Mouse (Mus musculus) stomach, postnatal 0 days (tissue): ENCODE data around the gene Atg2b.

Source experiments
- CTCF ChIP-seq: IDR thresholded peaks from 2 replicates; pipeline ENCODE4 v1.5.1; 2016; ENCODE audit warnings: antibody characterized with exemption, low read depth, mild to moderate bottlenecking, moderate library complexity
- EP300 ChIP-seq: optimal IDR thresholded peaks from 2 replicates; pipeline ENCODE3; 2016; ENCODE audit warnings: antibody characterized with exemption

- TF ChIP-seq CTCF, result no peak
- no peak for TF ChIP-seq EP300
Observed at GRCm38 (mm10) chr12:105725736-105726135, 40.7 kb upstream of the Atg2b start.
